ENCODE assay signal across 8 mouse cellular contexts in the genomic region with DNA sequence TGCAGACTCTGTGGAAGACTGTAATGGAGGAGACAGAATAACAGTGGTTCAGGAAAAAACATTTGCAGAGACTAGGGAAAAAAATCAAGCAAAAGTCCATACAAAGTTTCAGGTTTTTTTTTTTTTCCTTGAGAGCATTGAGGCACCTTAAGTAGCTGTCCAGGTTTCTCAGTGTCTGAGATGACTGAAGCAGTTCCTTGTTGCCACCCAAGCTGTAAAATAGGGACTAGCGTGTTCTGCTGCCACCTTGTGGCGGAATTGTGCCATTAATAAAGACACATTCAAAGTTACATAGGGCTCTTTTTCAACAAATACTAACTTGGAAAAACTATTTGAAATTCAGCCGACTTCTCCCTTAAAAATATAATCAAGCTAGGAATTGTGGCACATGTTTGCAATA. TPM values are rescaled to one million over a fixed set of nuclear protein-coding genes. Genes with fewer than 3 reads are reported as not detected.
A peak's percentile ranks its signal among the peaks of the same experiment; 100 is the strongest.
DNase-seq lines count a peak whose midpoint lies in the region; ATAC-seq lines count a peak whose summit lies in the region.

No protein-coding gene starts in this region.

- no peaks in the 10 kb centered on the region for H3K9me3 ChIP-seq in liver, embryonic 12.5 days (replicated peaks)
- H3K9me3 ChIP-seq in limb, embryonic 11.5 days (ENCODE audit: control insufficient read depth, low read length): no peaks in the 10 kb centered on the region

- peaks cover 28% of the 10 kb centered on the region for H3K4me1 ChIP-seq in liver, embryonic 12.5 days
- no peaks in the 10 kb centered on the region for H3K4me1 ChIP-seq in limb, embryonic 11.5 days (ENCODE audit: control insufficient read depth, insufficient read depth, low read length)

- H3K4me3 ChIP-seq in liver, embryonic 12.5 days: no peak overlapping the region
- H3K4me3 ChIP-seq in limb, embryonic 11.5 days (ENCODE audit: low read depth, low read length): no peak overlapping the region

- H3K4me2 ChIP-seq in liver, embryonic 12.5 days: no peak overlapping the region
- no peak overlapping the region for H3K4me2 ChIP-seq in limb, embryonic 11.5 days (ENCODE audit: low read depth, severe bottlenecking)

- H3K36me3 ChIP-seq in liver, embryonic 12.5 days: no peaks in the 10 kb centered on the region
- H3K36me3 ChIP-seq in limb, embryonic 11.5 days (ENCODE audit: control insufficient read depth, insufficient read depth, low read length): no peaks in the 10 kb centered on the region

- no peak overlapping the region for H3K27ac ChIP-seq in liver, embryonic 12.5 days
- no peak overlapping the region for H3K27ac ChIP-seq in limb, embryonic 11.5 days (replicated peaks; ENCODE audit: low read depth, low read length)

- 2% methylated on average over 3 of the region's 3 CpGs for WGBS in liver, embryonic 12.5 days (ENCODE audit: insufficient replicate concordance)
- WGBS in limb, embryonic 11.5 days: 5% methylated on average over 3 of the region's 3 CpGs

- no peaks in the 10 kb centered on the region for H3K27me3 ChIP-seq in liver, embryonic 12.5 days (replicated peaks)
- H3K27me3 ChIP-seq in limb, embryonic 11.5 days (ENCODE audit: control insufficient read depth, insufficient read depth, low read length): no peaks in the 10 kb centered on the region

- DNase-seq in liver: peak; percentile 79
- DNase-seq in brain, adult 2 months (ENCODE audit: low read depth, low spot score): peak; percentile 86
- peak; percentile 85 for DNase-seq in limb, embryonic 11.5 days (ENCODE audit: low spot score)
- DNase-seq in ovary, postnatal 36 days (ENCODE audit: low spot score): peak; percentile 46
- DNase-seq in thymus, postnatal 14 days: peak; percentile 72

- no peak for ATAC-seq in liver, embryonic 12.5 days
- 0 out of 2 replicates have a peak, but pooled peaks have one; percentile 41 for ATAC-seq in erythroid progenitor cell, adult 5-6 weeks (replicated peaks; ENCODE audit: low FRiP score, poor library complexity, severe bottlenecking)
- peak; percentile 23 for ATAC-seq in inflammation-experienced regulatory T-cells, adult 6 months
- no peak for ATAC-seq in limb, embryonic 11.5 days (ENCODE audit: insufficient number of reproducible peaks, low FRiP score, low TSS enrichment, low read depth)

- no peak overlapping the region for H3K9ac ChIP-seq in liver, embryonic 12.5 days
- no peak overlapping the region for H3K9ac ChIP-seq in limb, embryonic 11.5 days (ENCODE audit: low read length)

RNA-seq across cellular contexts. Expression of gene Rnf20, which starts 4.8 kb away (rescaled TPM):
- polyA plus RNA-seq in liver, embryonic 12.5 days (2016; fragmentation: Nextera tagmentation; extraction: Ambion mirVana): 24.0 and 25.1 TPM in 2 replicates
- total RNA-seq in erythroid progenitor cell, adult 5-6 weeks (2015; ENCODE audit: low replicate concordance): 40.0 and 42.3 TPM in 2 replicates
- total RNA-seq in erythroid progenitor cell, adult 5-6 weeks (2017; ENCODE audit: low replicate concordance): 67.5 and 80.0 TPM in 2 replicates
- 10 to 100 TPM; 45.3 to 59.2 (median 56.8) TPM for polyA plus RNA-seq in inflammation-experienced regulatory T-cells, adult 6 months (2017; shearing (Covaris generic))
- 67.5 and 76.1 TPM in 2 replicates for polyA plus RNA-seq in limb, embryonic 11.5 days (2014; fragmentation: Nextera tagmentation; extraction: Ambion mirVana)

RNA-seq across cellular contexts. Expression of gene Tmem246, which starts 29.3 kb away (rescaled TPM):
- 13.3 and 14.6 TPM in 2 replicates for polyA plus RNA-seq in liver, embryonic 12.5 days (2016; fragmentation: Nextera tagmentation; extraction: Ambion mirVana)
- total RNA-seq in erythroid progenitor cell, adult 5-6 weeks (2015; ENCODE audit: low replicate concordance): not detected in 2 replicates
- total RNA-seq in erythroid progenitor cell, adult 5-6 weeks (2017; ENCODE audit: low replicate concordance): not detected in 2 replicates
- not detected for polyA plus RNA-seq in inflammation-experienced regulatory T-cells, adult 6 months (2017; shearing (Covaris generic))
- polyA plus RNA-seq in limb, embryonic 11.5 days (2014; fragmentation: Nextera tagmentation; extraction: Ambion mirVana): 13.8 and 15.4 TPM in 2 replicates

RNA-seq across cellular contexts. Expression of gene Ppp3r2, which starts 54.9 kb away (rescaled TPM):
- polyA plus RNA-seq in liver, embryonic 12.5 days (2016; fragmentation: Nextera tagmentation; extraction: Ambion mirVana): not detected in 2 replicates
- not detected in 2 replicates for total RNA-seq in erythroid progenitor cell, adult 5-6 weeks (2015; ENCODE audit: low replicate concordance)
- total RNA-seq in erythroid progenitor cell, adult 5-6 weeks (2017; ENCODE audit: low replicate concordance): not detected in 2 replicates
- polyA plus RNA-seq in inflammation-experienced regulatory T-cells, adult 6 months (2017; shearing (Covaris generic)): not detected
- polyA plus RNA-seq in limb, embryonic 11.5 days (2014; fragmentation: Nextera tagmentation; extraction: Ambion mirVana): 0.06 and 0.08 TPM in 2 replicates

Comparison
In these comparisons a context has a peak if more than half of its experiments do, and no peak if none do; other contexts are left out.
1. ATAC-seq: peak in erythroid progenitor cell, adult 5-6 weeks (single experiment) and inflammation-experienced regulatory T-cells, adult 6 months (single experiment); none in liver, embryonic 12.5 days (single experiment) and limb, embryonic 11.5 days (single experiment).
2. RNA of gene Tmem246, which starts 29.3 kb away (polyA plus RNA-seq): 13.8 to 15.4 TPM in limb, embryonic 11.5 days and 13.3 to 14.6 TPM in liver, embryonic 12.5 days; not detected in inflammation-experienced regulatory T-cells, adult 6 months; every median in the first group is over 10 times any median in the second.
3. Peak in every context shown above with its lines, with median percentiles within 50 percentile points of each other: DNase-seq.